Mouse (Mus musculus): ENCODE data around the gene Tead1. TPM values are rescaled to one million over a fixed set of nuclear protein-coding genes. Genes with fewer than 3 reads are reported as not detected.

The Tead1 gene
- total and polyA plus RNA-seq, 3 experiments: 0.38 TPM; not detected in 2

DNA sequence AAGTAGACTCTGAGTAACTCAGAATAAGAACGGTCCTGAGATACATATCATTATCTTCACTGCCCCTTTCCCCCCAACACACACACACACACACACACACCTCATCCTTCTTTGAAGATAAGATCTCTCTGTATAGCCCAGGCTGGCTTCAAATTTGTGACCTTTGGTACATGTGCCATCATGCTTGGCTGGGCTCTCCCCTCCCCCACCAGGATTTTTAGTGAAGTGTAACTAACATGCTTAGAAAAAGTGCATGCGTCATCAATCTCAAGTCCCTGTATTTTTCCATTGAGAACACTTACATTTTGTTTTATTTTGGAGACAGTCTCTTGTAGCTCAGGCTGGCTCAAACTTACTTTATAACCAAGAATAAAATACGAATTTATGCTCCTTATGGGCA is 68.1 kb downstream of the Tead1 start:
- no peak for TF ChIP-seq TAL1 (conservative IDR thresholded peaks at IDR 0.05; ENCODE audit: low read depth, low read length)
- no peak for TF ChIP-seq POLR2AphosphoS5 (IDR thresholded peaks at IDR 0.05; ENCODE audit: insufficient replicate concordance, low read depth, low read length)
- TF ChIP-seq CTCF (IDR thresholded peaks at IDR 0.05; ENCODE audit: low read depth, low read length): no peak
- TF ChIP-seq GATA2 (IDR thresholded peaks at IDR 0.05; ENCODE audit: borderline replicate concordance, low read depth, low read length): no peak
- no peak for TF ChIP-seq GATA1 (IDR thresholded peaks at IDR 0.05; ENCODE audit: borderline replicate concordance, low read length)
- no peak for DNase-seq (ENCODE audit: low spot score)
- no peaks in the 10 kb centered on the region for H3K36me3 ChIP-seq (replicated peaks)

GRCm38 (mm10) chr7:112747836-112748235 is 68.7 kb downstream of the Tead1 start:
- H3K4me1 ChIP-seq (ENCODE audit: insufficient read depth, low read depth, low read length): no peaks in the 10 kb centered on the region
- peaks cover 18% of the 10 kb centered on the region for H3K9me3 ChIP-seq (replicated peaks)
- DNase-seq (ENCODE audit: low spot score) (no peak), ATAC-seq (ENCODE audit: extremely low read depth, insufficient number of reproducible peaks, low FRiP score, poor library complexity, severe bottlenecking) (no peak)
- TF ChIP-seq TAL1 (conservative IDR thresholded peaks at IDR 0.05; ENCODE audit: low read depth, low read length): no peak
- TF ChIP-seq POLR2AphosphoS5 (IDR thresholded peaks at IDR 0.05; ENCODE audit: insufficient replicate concordance, low read depth, low read length): no peak
- no peak for TF ChIP-seq GATA2 (IDR thresholded peaks at IDR 0.05; ENCODE audit: borderline replicate concordance, low read depth, low read length)
- no peak for TF ChIP-seq GATA1 (IDR thresholded peaks at IDR 0.05; ENCODE audit: borderline replicate concordance, low read length)
- TF ChIP-seq CTCF (IDR thresholded peaks at IDR 0.05; ENCODE audit: low read depth, low read length): no peak
- H3K4me3 ChIP-seq (ENCODE audit: low read depth, low read length): no peak overlapping the region
- no peaks in the 10 kb centered on the region for H3K27me3 ChIP-seq (ENCODE audit: insufficient read depth, low read length)
- H3K36me3 ChIP-seq (replicated peaks): no peaks in the 10 kb centered on the region

More for the DNA sequence above, 68.1 kb downstream of the Tead1 start:
- Histone ChIP-seq H3K27me3 (ENCODE audit: insufficient read depth, low read length) (no peaks in the 10 kb centered on the region), H3K4me1 (ENCODE audit: insufficient read depth, low read depth, low read length) (no peaks in the 10 kb centered on the region), H3K4me3 (ENCODE audit: low read depth, low read length) (no peak overlapping the region), H3K9me3 (replicated peaks) (peaks cover 15% of the 10 kb centered on the region)
- no peak for ATAC-seq (ENCODE audit: extremely low read depth, insufficient number of reproducible peaks, low FRiP score, poor library complexity, severe bottlenecking)

DNA sequence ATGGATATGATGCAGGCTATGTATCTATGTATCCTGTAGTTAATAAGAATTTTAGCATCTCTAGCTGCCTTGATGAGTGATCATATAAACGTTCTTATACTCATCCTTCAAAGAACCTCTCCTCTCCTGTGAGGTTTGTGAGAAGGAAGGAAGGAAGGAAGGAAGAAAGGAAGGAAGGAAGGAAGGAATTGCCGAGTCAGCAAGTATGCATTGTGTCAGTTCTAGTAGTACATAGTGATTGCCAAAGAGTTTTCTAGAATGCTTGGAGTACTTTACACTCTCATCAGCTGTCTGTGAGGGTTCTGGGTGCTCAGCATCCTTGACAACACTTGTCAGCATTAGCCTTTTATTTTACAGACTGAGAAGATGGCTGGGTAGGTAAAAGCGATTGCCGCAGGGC is 69.2 kb downstream of the Tead1 start:
- Histone ChIP-seq H3K4me1 (ENCODE audit: insufficient read depth, low read depth, low read length) (no peaks in the 10 kb centered on the region), H3K27me3 (ENCODE audit: insufficient read depth, low read length) (no peaks in the 10 kb centered on the region), H3K4me3 (ENCODE audit: low read depth, low read length) (no peak overlapping the region), H3K9me3 (replicated peaks) (peaks cover 18% of the 10 kb centered on the region), H3K36me3 (replicated peaks) (no peaks in the 10 kb centered on the region)
- ATAC-seq (ENCODE audit: extremely low read depth, insufficient number of reproducible peaks, low FRiP score, poor library complexity, severe bottlenecking) (no peak), DNase-seq (ENCODE audit: low spot score) (no peak)
- no peak for TF ChIP-seq GATA2 (IDR thresholded peaks at IDR 0.05; ENCODE audit: borderline replicate concordance, low read depth, low read length)
- TF ChIP-seq TAL1 (conservative IDR thresholded peaks at IDR 0.05; ENCODE audit: low read depth, low read length): no peak
- TF ChIP-seq CTCF (IDR thresholded peaks at IDR 0.05; ENCODE audit: low read depth, low read length): no peak
- TF ChIP-seq POLR2AphosphoS5 (IDR thresholded peaks at IDR 0.05; ENCODE audit: insufficient replicate concordance, low read depth, low read length): no peak
- TF ChIP-seq GATA1 (IDR thresholded peaks at IDR 0.05; ENCODE audit: borderline replicate concordance, low read length): no peak

DNA sequence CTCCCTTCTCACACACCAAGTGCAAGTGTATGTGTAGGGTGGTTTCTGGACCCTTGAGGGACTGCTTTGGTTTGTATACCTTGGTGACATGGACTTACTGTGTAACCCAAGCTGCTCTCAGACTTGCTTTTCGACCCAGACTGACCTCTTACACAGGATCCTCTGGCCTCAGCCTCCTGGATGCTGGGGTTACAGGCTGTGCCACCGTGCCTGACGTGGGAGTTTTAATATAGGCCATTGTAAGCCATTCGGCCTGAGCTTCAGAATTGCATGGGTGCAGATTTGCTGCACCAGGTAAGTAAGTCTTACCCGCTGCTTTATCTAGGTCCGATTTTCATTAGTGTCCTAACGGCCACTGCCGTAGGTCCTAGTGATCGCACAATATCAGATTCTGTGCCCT is 71.0 kb downstream of the Tead1 start:
- Histone ChIP-seq H3K9me3 (replicated peaks) (peaks cover 22% of the 10 kb centered on the region), H3K27me3 (ENCODE audit: insufficient read depth, low read length) (no peaks in the 10 kb centered on the region), H3K4me1 (ENCODE audit: insufficient read depth, low read depth, low read length) (no peaks in the 10 kb centered on the region), H3K36me3 (replicated peaks) (no peaks in the 10 kb centered on the region), H3K4me3 (ENCODE audit: low read depth, low read length) (no peak overlapping the region)
- no peak for DNase-seq (ENCODE audit: low spot score)
- TF ChIP-seq GATA1 (IDR thresholded peaks at IDR 0.05; ENCODE audit: borderline replicate concordance, low read length) (no peak), GATA2 (IDR thresholded peaks at IDR 0.05; ENCODE audit: borderline replicate concordance, low read depth, low read length) (no peak), CTCF (IDR thresholded peaks at IDR 0.05; ENCODE audit: low read depth, low read length) (no peak), POLR2AphosphoS5 (IDR thresholded peaks at IDR 0.05; ENCODE audit: insufficient replicate concordance, low read depth, low read length) (no peak), TAL1 (conservative IDR thresholded peaks at IDR 0.05; ENCODE audit: low read depth, low read length) (no peak)
- ATAC-seq (ENCODE audit: extremely low read depth, insufficient number of reproducible peaks, low FRiP score, poor library complexity, severe bottlenecking): no peak

- TF ChIP-seq POLR2AphosphoS5 (IDR thresholded peaks at IDR 0.05; ENCODE audit: insufficient replicate concordance, low read depth, low read length) (no peak), GATA1 (IDR thresholded peaks at IDR 0.05; ENCODE audit: borderline replicate concordance, low read length) (no peak), CTCF (IDR thresholded peaks at IDR 0.05; ENCODE audit: low read depth, low read length) (no peak), GATA2 (IDR thresholded peaks at IDR 0.05; ENCODE audit: borderline replicate concordance, low read depth, low read length) (no peak), TAL1 (conservative IDR thresholded peaks at IDR 0.05; ENCODE audit: low read depth, low read length) (no peak)
- ATAC-seq (ENCODE audit: extremely low read depth, insufficient number of reproducible peaks, low FRiP score, poor library complexity, severe bottlenecking) (no peak), DNase-seq (ENCODE audit: low spot score) (no peak)
- Histone ChIP-seq H3K4me3 (ENCODE audit: low read depth, low read length) (no peak overlapping the region), H3K36me3 (replicated peaks) (no peaks in the 10 kb centered on the region), H3K27me3 (ENCODE audit: insufficient read depth, low read length) (no peaks in the 10 kb centered on the region), H3K4me1 (ENCODE audit: insufficient read depth, low read depth, low read length) (no peaks in the 10 kb centered on the region), H3K9me3 (replicated peaks) (peaks cover 22% of the 10 kb centered on the region)
Observed at GRCm38 (mm10) chr7:112752311-112752710, 73.2 kb downstream of the Tead1 start.

DNA sequence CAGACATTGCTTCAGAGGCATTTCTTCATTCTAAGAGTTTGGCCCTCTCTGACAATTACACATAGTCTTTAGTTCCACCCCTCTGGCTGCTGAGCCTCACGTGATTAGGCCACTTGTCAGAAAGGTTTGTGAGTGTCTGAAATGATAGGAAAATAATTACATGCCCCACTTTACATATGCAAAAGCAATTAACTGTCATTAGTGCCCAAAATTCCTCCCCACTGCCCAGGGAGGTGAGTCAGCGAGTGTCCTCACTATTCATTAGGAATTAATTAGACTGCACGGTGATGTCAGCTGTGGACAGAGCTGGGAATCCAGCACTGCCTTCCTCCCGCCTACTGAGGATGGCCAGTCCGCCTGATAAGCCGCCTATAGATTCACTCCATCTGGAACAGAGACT is 74.2 kb downstream of the Tead1 start:
- Histone ChIP-seq H3K9me3 (replicated peaks) (peaks cover 22% of the 10 kb centered on the region), H3K4me3 (ENCODE audit: low read depth, low read length) (no peak overlapping the region), H3K27me3 (ENCODE audit: insufficient read depth, low read length) (no peaks in the 10 kb centered on the region), H3K36me3 (replicated peaks) (no peaks in the 10 kb centered on the region), H3K4me1 (ENCODE audit: insufficient read depth, low read depth, low read length) (no peaks in the 10 kb centered on the region)
- TF ChIP-seq TAL1 (conservative IDR thresholded peaks at IDR 0.05; ENCODE audit: low read depth, low read length): no peak
- no peak for TF ChIP-seq GATA1 (IDR thresholded peaks at IDR 0.05; ENCODE audit: borderline replicate concordance, low read length)
- TF ChIP-seq CTCF (IDR thresholded peaks at IDR 0.05; ENCODE audit: low read depth, low read length): no peak
- TF ChIP-seq POLR2AphosphoS5 (IDR thresholded peaks at IDR 0.05; ENCODE audit: insufficient replicate concordance, low read depth, low read length): no peak
- no peak for TF ChIP-seq GATA2 (IDR thresholded peaks at IDR 0.05; ENCODE audit: borderline replicate concordance, low read depth, low read length)
- ATAC-seq (ENCODE audit: extremely low read depth, insufficient number of reproducible peaks, low FRiP score, poor library complexity, severe bottlenecking): no peak
- DNase-seq (ENCODE audit: low spot score): no peak
